Mouse (Mus musculus) gastrocnemius, postnatal 14 days (tissue): ENCODE results near the gene Zfp386. TPM values are rescaled to one million over a fixed set of nuclear protein-coding genes. Genes with fewer than 3 reads are reported as not detected.

Experiments
- DNase-seq: peaks from one replicate; pipeline ENCODE4 v3.0.0; 2021; ENCODE audit warnings: mixed read lengths
- intact Hi-C: fragments of 180-260 bp; cut with DNase I; formaldehyde crosslinking; loops from one replicate; pipeline ENCODE4 v1.15.1; 2025; ENCODE audit warnings: low total_unique reads
- total RNA-seq, 2 experiments: library from RNA; stranded (reverse); gene quantifications; 2 replicates each; pipeline ENCODE4 v1.2.3; 2021

The Zfp386 gene
- total RNA-seq, 2 experiments from 2014 or later = 23.0 to 23.4 TPM

DNA sequence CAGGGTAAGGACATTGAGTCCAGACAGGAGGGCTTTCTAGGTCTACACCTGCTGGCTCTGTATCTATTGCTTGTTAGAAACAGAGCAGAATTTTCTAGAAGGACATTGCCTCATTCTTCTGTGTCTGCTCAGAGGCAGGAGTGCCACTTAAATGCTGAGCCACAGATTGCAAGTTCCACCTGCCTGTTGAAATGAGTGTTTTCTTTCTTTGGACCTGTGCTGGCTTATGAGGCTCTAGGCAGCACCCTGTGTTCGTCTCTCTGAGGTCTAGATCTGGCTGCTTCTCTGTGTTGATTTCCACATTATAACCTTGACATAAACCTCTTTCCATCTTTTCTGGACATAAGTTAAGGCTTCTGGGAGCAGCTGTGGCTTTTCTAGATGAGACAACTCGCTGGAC lies 36.8 kb downstream of the Zfp386 start:
- intact Hi-C loops = no loop called here
- no peak for DNase-seq

DNA sequence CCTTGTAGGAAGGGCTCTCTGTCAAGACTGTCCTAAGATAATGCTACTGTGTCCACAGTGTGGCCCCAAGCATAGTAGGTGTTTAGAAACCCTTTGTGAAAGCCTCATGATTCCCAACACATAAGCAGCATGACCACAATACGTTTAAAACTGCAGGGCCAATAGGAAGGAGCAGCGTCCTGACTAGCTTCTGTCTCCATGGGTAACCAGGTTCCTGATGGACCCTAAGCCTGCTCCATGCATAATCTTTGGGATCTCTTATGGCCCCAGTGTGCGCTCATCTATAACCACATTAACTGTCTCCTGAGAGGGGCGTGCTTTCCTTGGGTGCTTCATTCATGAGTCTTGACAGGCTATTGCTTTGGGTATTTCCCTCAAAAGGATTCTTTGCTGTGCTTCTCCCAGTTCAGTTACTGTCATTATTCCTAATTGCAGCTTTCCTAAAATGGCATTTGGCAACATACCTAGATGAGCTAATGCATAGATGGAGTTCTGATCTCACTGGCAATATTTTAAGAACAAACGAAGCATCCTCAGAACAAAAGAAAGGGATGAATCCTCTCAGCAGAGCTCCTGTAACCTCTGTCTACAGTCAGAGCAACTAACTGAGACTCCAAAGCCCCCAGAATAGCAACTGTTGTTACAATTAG lies 39.6 kb downstream of the Zfp386 start:
- intact Hi-C loops = no loop called here

DNA sequence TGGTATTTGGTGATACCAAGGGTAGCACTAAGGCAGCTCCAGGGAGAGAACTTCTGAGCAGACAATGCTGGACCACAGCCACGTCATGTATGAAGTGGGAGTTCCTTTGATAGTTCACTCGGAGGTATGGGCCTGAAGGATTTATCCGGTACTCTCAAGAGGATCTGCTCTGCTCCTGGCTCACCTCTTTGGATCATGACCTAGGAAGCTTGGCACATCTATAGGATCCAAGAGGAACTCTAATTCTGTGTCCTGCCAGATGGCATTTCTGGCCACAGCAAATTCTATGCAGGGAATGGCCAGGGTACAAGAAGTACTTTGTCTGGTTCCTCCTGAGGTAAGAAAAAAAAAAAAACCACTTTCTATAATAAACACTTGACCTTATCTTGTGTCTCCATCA lies 42.3 kb downstream of the Zfp386 start:
- no peak for DNase-seq
- intact Hi-C loops = no loop called here

More for the DNA sequence above, 39.6 kb downstream of the Zfp386 start:
- no peak for DNase-seq

DNA sequence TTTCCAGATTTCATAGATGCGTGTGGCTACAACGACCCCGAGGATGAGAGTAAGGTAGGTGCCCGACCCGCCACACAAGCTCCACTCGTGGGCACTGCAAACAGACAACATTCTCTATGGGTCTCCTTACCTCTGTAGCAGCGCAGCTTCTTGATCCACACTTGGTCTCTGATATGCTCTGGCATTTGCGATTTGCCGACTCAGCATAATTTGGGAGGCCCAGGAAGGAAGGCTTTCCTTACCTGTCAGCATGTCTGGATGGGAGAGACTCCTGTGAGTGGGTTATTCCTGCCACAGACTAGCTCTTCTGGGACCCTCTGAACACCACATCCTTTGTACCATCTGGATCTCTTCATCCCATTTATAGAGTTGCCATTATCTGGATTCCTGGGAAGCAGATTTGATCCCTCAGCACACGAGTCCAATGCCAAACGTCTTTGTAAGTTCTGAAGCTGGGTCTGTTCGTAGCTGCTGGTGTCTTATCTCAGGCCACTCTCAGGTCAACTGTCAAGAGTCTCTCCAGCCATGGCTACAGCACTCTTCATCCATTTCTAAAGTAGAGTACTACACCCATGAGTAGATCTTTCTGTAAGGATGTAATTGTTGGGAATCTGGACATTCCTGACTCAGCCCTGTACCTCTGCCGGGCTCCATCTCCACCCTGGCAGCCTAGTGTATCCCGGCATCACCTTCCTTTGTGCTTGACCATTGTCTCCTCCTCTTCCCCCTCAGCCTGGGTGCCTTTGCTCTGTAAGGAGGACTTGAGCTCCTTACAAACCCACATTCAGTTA lies 47.4 kb downstream of the Zfp386 start:
- no peak for DNase-seq
- intact Hi-C loops = no loop called here

DNA sequence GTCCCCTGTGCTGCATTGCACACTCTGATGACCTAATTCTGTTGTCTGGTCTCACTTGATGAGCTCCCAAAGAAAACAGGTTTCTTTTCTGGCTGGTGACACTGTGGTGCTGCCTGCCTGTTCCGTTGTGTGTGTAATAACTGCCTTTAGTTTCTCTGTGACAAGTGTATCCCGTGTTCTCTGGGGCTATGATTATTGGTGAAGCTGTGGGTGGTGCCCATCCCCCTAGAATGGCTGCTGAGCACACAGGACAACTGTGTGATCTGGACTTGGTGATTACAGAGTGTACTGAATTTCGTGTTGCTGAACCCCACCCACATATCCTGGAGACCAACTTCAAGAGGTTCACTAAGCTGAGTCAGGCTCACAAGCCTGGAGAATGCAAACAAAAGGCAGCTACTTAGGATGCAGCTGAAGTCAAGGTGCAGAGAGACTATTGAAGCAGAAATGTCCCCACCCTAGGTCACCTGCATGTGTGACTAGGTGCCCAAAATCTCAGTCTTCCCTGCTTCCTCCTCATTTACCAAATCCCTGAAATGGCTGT lies 48.9 kb downstream of the Zfp386 start:
- intact Hi-C loops = no loop called here
- no peak for DNase-seq

DNA sequence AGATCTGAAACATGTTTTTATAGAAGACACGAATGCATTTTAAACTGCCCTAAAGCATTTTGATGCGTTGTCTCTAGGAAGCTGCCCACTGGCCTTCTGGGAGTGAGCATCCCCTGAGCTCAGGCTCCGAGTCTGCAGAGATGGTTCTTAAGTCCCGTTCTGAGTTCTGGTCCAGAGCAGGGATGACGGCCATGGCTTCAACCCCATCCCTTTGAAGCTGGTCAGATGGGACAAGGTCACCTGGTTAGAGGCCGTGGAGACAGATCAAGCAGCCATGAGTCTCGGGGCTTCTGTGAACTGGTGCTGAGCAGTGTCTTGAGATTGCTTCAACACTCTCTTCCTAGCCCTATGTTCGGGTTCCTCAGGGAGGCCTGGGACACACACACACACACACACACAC lies 49.6 kb downstream of the Zfp386 start:
- intact Hi-C loops = no loop called here
- no peak for DNase-seq

DNA sequence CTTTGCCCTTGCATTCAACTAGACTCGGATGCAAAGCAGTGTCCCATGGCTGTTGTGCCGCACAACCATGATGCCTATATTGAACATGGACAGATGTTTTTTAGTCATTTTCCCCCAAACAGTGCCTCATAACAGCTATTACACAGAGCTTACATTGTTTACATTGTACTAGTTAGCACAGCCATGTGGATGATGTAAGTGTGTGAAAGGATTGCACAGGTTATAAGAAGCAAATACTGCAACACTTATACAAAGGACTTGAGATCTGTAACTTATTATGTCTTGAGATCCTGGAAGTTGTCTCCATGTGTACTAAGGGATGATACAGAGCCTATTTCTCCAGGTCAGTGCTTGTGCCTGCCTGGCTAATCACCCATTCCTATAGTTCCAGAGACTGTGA lies 54.4 kb downstream of the Zfp386 start:
- intact Hi-C loops = no loop called here
- no peak for DNase-seq

DNA sequence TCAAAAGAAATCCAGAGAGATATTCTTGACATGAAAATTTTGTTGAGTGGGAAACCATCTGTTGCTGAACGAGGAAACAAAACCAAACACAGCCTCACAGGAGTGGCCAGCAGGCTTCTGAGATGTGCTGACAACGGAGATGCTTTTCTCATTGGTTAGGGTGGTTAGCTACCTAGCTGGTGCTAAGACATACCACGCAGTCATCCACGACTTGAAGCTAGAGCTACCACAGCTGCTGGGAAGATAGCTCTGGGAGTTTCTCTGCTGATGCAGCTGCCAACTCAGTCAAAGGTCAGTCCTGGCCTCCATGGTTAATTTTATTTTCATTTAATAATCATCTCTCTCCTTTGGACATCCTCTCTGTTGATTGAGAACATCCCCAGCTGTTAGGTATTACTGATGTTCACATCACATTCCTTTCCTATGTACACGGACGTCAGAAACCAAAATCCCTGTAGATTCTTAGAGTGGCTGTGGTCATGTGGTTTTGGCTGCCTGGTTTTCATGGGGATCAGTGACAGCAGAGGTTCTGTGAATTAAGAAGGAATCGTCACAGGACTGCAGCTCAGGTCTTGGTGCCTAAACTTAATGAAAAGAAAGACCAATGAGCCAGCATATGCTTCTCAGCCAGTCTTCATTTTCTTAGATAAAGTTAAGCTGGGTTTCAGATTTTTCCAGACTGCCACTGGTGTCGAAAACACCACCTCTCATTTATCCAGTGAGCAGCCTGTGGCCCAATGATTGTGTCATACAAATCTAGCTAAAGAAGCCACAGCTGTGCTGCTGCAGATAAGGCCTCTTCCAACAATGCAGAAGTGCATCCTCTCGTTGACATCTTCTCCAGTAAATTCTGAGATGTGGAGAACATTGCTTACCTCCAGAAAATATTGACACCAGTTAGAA lies 62.2 kb downstream of the Zfp386 start:
- no peak for DNase-seq
- intact Hi-C loops = no loop called here

DNA sequence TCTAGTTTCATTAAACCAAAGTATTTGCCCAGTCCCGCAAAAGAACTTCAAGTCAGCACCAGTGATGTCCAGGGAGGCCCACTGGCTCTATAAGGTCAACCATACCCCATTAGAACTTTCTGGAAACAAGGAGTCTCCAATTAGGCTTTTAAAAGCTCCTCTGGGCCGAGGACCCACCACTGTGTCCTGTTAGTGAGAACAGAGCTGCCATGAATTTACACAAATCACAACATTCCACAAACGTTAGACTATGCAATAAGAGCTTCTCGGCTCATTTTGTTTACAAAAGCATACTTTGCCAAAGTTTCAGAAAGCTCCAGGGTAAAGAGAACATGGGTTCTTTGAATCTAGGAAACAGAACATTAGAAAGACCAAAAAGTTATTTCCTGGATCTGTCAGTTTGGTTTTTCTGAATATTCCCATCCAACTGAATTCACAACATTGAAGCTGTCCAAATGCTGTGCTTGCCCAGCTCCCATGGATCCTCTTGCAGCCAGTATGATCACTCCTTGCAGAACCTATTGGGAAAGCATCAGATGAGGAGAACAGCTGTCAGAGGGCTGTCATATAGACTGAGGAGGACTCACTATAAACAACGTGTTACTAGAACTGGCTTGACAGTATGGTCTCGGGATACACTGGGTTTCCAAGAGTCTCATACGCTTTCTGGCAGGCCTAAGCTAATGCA lies 63.6 kb downstream of the Zfp386 start:
- no peak for DNase-seq

More for the DNA sequence above, 63.6 kb downstream of the Zfp386 start:
- intact Hi-C loops = no loop called here

Other genes starting within 250 kb of the Zfp386 start
- gene Vipr2, start 30.0 kb downstream of the Zfp386 start, total RNA-seq = 1 to 10 TPM; 2.4 to 5.5 TPM
- gene Wdr60, start 215.3 kb downstream of the Zfp386 start, total RNA-seq = 1 to 10 TPM; 5.4 to 5.6 TPM
- not detected for gene Gm11027, start 227.7 kb downstream of the Zfp386 start, total RNA-seq
- gene Esyt2, start 233.5 kb downstream of the Zfp386 start, total RNA-seq = 10 to 100 TPM; 21.2 to 22.8 TPM